Mouse (Mus musculus): ENCODE measurements around the gene Vangl1.

GRCm38 (mm10) chr3:102164911-102165310 lies 39.6 kb downstream of the Vangl1 start:
- no peak for TF ChIP-seq RCOR1 (conservative IDR thresholded peaks at IDR 0.05; ENCODE audit: low read depth, low read length)
- TF ChIP-seq CTCF (conservative IDR thresholded peaks at IDR 0.05 in 1 of 2, IDR thresholded peaks at IDR 0.05 in 1 of 2; ENCODE audit: low read depth in 2 of 2, low read length in 2 of 2): no peak
- no peak for TF ChIP-seq UBTF (IDR thresholded peaks at IDR 0.05; ENCODE audit: low read depth, low read length)
- TF ChIP-seq SMC3 (IDR thresholded peaks at IDR 0.05; ENCODE audit: low read depth, low read length): no peak
- no peak for TF ChIP-seq MAX (IDR thresholded peaks at IDR 0.05; ENCODE audit: low read length)
- no peak for TF ChIP-seq POLR2A (IDR thresholded peaks at IDR 0.05; ENCODE audit: low read depth, low read length)

All from CH12.LX (cell line).